Mouse (Mus musculus): ENCODE results near the gene 9230113P08Rik. TPM values are rescaled to one million over a fixed set of nuclear protein-coding genes. Genes with fewer than 3 reads are reported as not detected.
"Not testable (repeated sequence)": the region's sequence is repeated elsewhere in the genome, so short reads cannot be mapped to it uniquely, and the experiment has no call there.

The 9230113P08Rik gene
- polyA plus RNA-seq (2015; fragmentation: Nextera tagmentation; extraction: Ambion mirVana) = not detected in 2 replicates

DNA sequence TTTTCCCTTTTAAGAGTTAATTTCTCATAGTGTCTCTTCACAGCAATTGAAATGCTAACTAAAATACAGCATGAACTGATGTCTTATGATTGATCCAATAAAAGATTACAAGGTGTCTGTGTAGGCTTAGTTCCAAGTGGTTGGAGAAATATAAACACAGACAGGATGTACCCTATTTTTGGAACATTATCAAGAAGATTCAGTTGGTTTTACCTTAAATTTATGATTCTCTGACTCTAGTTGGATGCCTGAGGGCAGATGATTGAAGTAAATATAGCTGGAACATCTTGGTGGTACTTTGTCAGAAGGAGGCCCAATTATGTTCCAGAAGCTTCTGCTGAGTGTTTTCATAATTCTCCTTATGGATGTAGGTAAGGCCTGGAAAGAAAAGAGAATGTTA lies at the start of gene 9230113P08Rik:
Gene 9230113P08Rik, plus strand, starts transcription at position 301 of the 400 bp plus-strand sequence.
- not testable (repeated sequence) for H3K27me3 ChIP-seq (ENCODE audit: control insufficient read depth, insufficient read depth, low read depth, low read length)

DNA sequence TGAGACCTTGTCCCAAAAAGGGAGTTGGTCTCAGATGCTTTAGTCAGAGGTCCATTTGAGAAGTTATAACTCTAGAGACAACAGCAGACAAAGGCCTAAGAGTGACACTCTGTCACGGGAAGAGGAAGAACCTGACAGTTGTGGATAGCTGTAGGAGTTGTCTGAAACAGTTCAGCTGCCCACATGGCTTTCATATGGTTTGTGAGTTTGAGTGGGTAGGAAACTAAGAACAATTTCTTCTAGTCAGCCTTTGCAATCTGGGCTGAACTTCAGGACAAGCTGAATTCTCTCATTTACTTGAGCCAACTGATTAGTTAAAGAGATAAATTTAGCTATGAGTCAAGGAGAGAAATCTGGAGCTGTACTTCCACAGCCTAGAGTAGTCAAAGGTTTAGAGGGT lies 15.1 kb upstream of the 9230113P08Rik start:
- ATAC-seq (ENCODE audit: low read depth); H3K27me3 ChIP-seq (ENCODE audit: control insufficient read depth, insufficient read depth, low read depth, low read length); H3K4me3 ChIP-seq (ENCODE audit: low read length); H3K4me2 ChIP-seq (ENCODE audit: low read depth, low read length); H3K9me3 ChIP-seq (ENCODE audit: control insufficient read depth, low read length); H3K36me3 ChIP-seq (ENCODE audit: control insufficient read depth, insufficient read depth, low read length); H3K27ac ChIP-seq (ENCODE audit: low read length); H3K4me1 ChIP-seq (replicated peaks; ENCODE audit: control insufficient read depth, insufficient read depth, low read length); H3K9ac ChIP-seq (ENCODE audit: low read length): not testable (repeated sequence)
- whole genome bisulfite sequencing = 75% methylated on average over 1 of the region's 1 CpGs

More for the DNA sequence above, at the start of gene 9230113P08Rik:
- not testable (repeated sequence) for H3K9ac ChIP-seq (ENCODE audit: low read length); H3K27ac ChIP-seq (ENCODE audit: low read length); H3K36me3 ChIP-seq (ENCODE audit: control insufficient read depth, insufficient read depth, low read length); H3K4me3 ChIP-seq (ENCODE audit: low read length); H3K4me2 ChIP-seq (ENCODE audit: low read depth, low read length); ATAC-seq (ENCODE audit: low read depth); H3K4me1 ChIP-seq (replicated peaks; ENCODE audit: control insufficient read depth, insufficient read depth, low read length); H3K9me3 ChIP-seq (ENCODE audit: control insufficient read depth, low read length)

DNA sequence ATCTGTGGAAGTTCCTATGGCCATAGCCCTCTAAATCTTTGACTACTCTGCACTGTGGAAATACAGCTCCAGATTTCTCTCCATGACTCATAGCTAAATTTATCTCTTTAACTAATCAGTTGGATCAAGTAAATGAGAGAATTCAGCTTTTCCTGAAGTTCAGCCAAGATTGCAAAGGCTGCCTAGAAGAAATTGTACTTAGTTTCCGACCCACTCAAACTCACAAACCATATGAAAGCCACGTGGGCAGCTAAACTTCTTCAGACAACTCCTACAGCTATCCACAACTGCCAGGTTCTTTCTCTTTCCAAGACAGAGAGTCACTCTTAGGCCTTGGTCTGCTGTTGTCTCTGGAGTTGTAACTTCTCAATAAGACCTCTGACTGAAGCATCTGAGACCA lies 3.7 kb upstream of the 9230113P08Rik start:
- no peaks in the 10 kb centered on the region for H3K9me3 ChIP-seq (ENCODE audit: control insufficient read depth, low read length)
- H3K4me3 ChIP-seq (ENCODE audit: low read length) = no peak overlapping the region
- no peak overlapping the region for H3K4me2 ChIP-seq (ENCODE audit: low read depth, low read length)
- H3K4me1 ChIP-seq (replicated peaks; ENCODE audit: control insufficient read depth, insufficient read depth, low read length) = no peaks in the 10 kb centered on the region
- 55% methylated on average over 2 of the region's 2 CpGs for WGBS
- no peak overlapping the region for H3K27ac ChIP-seq (ENCODE audit: low read length)
- no peak for ATAC-seq (ENCODE audit: low read depth)
- no peak overlapping the region for H3K9ac ChIP-seq (ENCODE audit: low read length)
- H3K36me3 ChIP-seq (ENCODE audit: control insufficient read depth, insufficient read depth, low read length) = no peaks in the 10 kb centered on the region
- no peaks in the 10 kb centered on the region for H3K27me3 ChIP-seq (ENCODE audit: control insufficient read depth, insufficient read depth, low read depth, low read length)

DNA sequence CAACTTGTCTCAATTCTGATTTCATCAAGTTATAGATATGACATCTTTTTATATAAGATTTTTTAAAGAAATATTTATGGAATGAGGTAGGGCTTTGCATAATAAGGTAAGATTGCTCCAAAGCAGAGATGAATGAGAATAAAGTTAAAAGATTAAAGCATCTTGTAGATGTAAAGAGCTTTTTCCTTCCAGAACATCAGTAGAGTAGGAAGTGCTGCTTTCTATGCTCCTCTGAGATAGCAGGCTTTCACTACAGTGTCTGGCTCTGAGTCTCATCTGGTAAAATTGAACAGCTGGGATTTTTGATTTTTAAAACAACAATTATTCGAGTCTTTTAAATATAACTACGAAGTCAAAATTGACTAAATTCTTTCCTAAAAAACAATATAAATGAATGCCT lies 22.6 kb downstream of the 9230113P08Rik start:
- no peaks in the 10 kb centered on the region for H3K9me3 ChIP-seq (ENCODE audit: control insufficient read depth, low read length)
- H3K4me1 ChIP-seq (replicated peaks; ENCODE audit: control insufficient read depth, insufficient read depth, low read length) = no peaks in the 10 kb centered on the region
- no peak overlapping the region for H3K9ac ChIP-seq (ENCODE audit: low read length)
- 58% methylated on average over 2 of the region's 2 CpGs for WGBS
- H3K36me3 ChIP-seq (ENCODE audit: control insufficient read depth, insufficient read depth, low read length) = no peaks in the 10 kb centered on the region
- no peak overlapping the region for H3K4me2 ChIP-seq (ENCODE audit: low read depth, low read length)
- ATAC-seq (ENCODE audit: low read depth) = no peak
- no peaks in the 10 kb centered on the region for H3K27me3 ChIP-seq (ENCODE audit: control insufficient read depth, insufficient read depth, low read depth, low read length)
- no peak overlapping the region for H3K4me3 ChIP-seq (ENCODE audit: low read length)
- no peak overlapping the region for H3K27ac ChIP-seq (ENCODE audit: low read length)

Other genes with a start within 250 kb of the 9230113P08Rik start
- not detected in 2 replicates for gene Pate1, start 221.0 kb upstream of the 9230113P08Rik start, polyA plus RNA-seq (2015; fragmentation: Nextera tagmentation; extraction: Ambion mirVana)
- not detected in 2 replicates for gene Gm17677, start 167.4 kb upstream of the 9230113P08Rik start, polyA plus RNA-seq (2015; fragmentation: Nextera tagmentation; extraction: Ambion mirVana)
- gene Gm17727, start 130.3 kb upstream of the 9230113P08Rik start, polyA plus RNA-seq (2015; fragmentation: Nextera tagmentation; extraction: Ambion mirVana) = not detected in 2 replicates
- not detected in 2 replicates for gene Gm27235, start 118.3 kb upstream of the 9230113P08Rik start, polyA plus RNA-seq (2015; fragmentation: Nextera tagmentation; extraction: Ambion mirVana)
- gene D730048I06Rik, start 118.3 kb upstream of the 9230113P08Rik start, polyA plus RNA-seq (2015; fragmentation: Nextera tagmentation; extraction: Ambion mirVana) = not detected in 2 replicates
- not detected in 2 replicates for gene 9230110F15Rik, start 64.3 kb upstream of the 9230113P08Rik start, polyA plus RNA-seq (2015; fragmentation: Nextera tagmentation; extraction: Ambion mirVana)
- gene Gm5916, start 220.4 kb downstream of the 9230113P08Rik start, polyA plus RNA-seq (2015; fragmentation: Nextera tagmentation; extraction: Ambion mirVana) = not detected in 2 replicates

Measured in lung, embryonic 16.5 days (tissue).